Mouse (Mus musculus) hematopoietic multipotent progenitor cell, adult 10-12 weeks (in vitro differentiated cells): ENCODE results near the gene Gm21761. TPM values are rescaled to one million over a fixed set of nuclear protein-coding genes. Genes with fewer than 3 reads are reported as not detected.

Experiments used
- polyA plus RNA-seq: library from polyadenylated mRNA; stranded (reverse); fragments of >175 nt; gene quantifications from 2 replicates; pipeline ENCODE4 v1.2.3, GENCODE M21; 2012; ENCODE audit warnings: low replicate concordance

Gm21761 gene
- polyA plus RNA-seq = not detected in 2 replicates

GRCm38 (mm10) chr13:119929172-119929571 is at the start of gene Gm21761:
Gene Gm21761 (minus strand): TSS chr13:119929272.

DNA sequence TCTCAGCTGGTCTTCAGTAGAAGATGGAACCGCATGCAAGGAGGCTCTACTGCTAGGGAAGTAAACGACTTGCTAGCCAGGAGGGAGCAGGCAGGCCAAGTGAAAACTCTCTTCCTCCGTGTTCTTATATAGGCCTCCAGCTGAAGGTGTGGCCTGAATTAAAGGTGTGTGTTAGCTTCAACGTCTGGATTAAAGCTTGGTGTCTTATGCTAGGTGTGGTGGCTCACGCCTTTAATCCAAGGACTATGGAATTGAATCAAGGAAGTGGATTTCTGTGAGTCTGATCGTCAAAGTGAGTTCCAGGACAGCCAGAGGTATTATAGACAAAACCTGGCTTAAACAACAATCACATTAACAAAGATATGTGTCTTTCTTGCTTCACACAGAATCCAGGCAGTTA is 21.6 kb upstream of the Gm21761 start, which contains the start of gene B020031M17Rik:
Gene B020031M17Rik, minus strand, starts transcription at position 101 of the 400 bp plus-strand sequence.

DNA sequence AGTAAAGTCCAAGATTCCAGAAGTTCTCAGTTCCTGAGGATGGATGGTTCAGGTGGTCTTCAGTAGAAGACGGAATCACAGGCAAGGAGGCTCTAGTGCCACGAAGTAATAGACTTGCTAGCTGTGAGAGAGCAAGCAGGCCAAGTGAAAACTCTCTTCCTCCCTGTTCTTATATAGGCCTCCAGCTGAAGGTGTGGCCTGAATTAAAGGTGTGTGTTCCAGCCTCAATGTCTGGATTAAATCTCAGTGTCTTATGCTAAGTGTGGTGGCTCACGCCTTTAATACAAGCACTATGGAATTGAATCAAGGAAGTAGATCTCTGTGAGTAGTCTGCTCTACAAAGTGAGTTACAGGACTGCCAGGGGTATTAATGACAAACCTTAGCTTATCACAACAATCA is 34.4 kb downstream of the Gm21761 start, which contains the start of gene Tcstv1:
Gene Tcstv1, minus strand, starts transcription at position 101 of the 400 bp plus-strand sequence.

Other genes starting within 250 kb of the Gm21761 start
- gene Hmgcs1, start 238.9 kb downstream of the Gm21761 start, polyA plus RNA-seq = 1.9 and 4.7 TPM in 2 replicates
- 0.25 and 0.29 TPM in 2 replicates for gene Nim1k, start 173.4 kb downstream of the Gm21761 start, polyA plus RNA-seq
- gene Zfp131, start 138.4 kb downstream of the Gm21761 start, polyA plus RNA-seq = 25.1 and 70.8 TPM in 2 replicates
- not detected in 2 replicates for gene AF067063, start 99.1 kb downstream of the Gm21761 start, polyA plus RNA-seq
- not detected in 2 replicates for gene D13Ertd608e, start 93.3 kb downstream of the Gm21761 start, polyA plus RNA-seq
- gene Tcstv1, start 34.5 kb downstream of the Gm21761 start, polyA plus RNA-seq = not detected in 2 replicates
- not detected in 2 replicates for gene B020031M17Rik, start 21.5 kb upstream of the Gm21761 start, polyA plus RNA-seq
- gene Gm36079, start 97.7 kb upstream of the Gm21761 start, polyA plus RNA-seq = 0.29 TPM in 1 of 2 replicates, not detected in the other
- 1.4 and 1.8 TPM in 2 replicates for gene Gm21188, start 122.9 kb upstream of the Gm21761 start, polyA plus RNA-seq
- not detected in 2 replicates for gene Gm20767, start 211.0 kb upstream of the Gm21761 start, polyA plus RNA-seq
- not detected in 2 replicates for gene Gm21818, start 243.2 kb upstream of the Gm21761 start, polyA plus RNA-seq